Mouse (Mus musculus) limb, embryonic 14.5 days (tissue): ENCODE results near the gene Pccb. TPM values are rescaled to one million over a fixed set of nuclear protein-coding genes. Genes with fewer than 3 reads are reported as not detected.

Experiments
- ATAC-seq: fragments of 200-750 bp; cut with Nextera tagmentation; 2 replicates; pipeline ENCODE4 v1.8.0; 2017; ENCODE audit warnings: low read depth, moderate number of reproducible peaks, moderate TSS enrichment; ENCODE audit not compliant: low FRiP score
- DNase-seq: peaks from one replicate; pipeline ENCODE4 v3.0.0-alpha.2; 2015; ENCODE audit warnings: low spot score
- H3K27ac ChIP-seq: fragments of 300-500 bp; sonication (generic); replicated peaks from 2 replicates; pipeline ENCODE4 v1.5.1; 2014; ENCODE audit warnings: low read depth, mild to moderate bottlenecking, low read length, moderate library complexity, mixed read lengths
- H3K27me3 ChIP-seq: fragments of 300-500 bp; sonication (generic); 2 replicates; pipeline ENCODE4 v1.6.1; 2014; ENCODE audit warnings: low read length, mixed read lengths; ENCODE audit not compliant: control insufficient read depth, insufficient read depth
- H3K36me3 ChIP-seq: fragments of 300-500 bp; sonication (generic); 2 replicates; pipeline ENCODE4 v1.6.1; 2014; ENCODE audit warnings: mild to moderate bottlenecking, low read length, moderate library complexity, mixed read lengths; ENCODE audit not compliant: control insufficient read depth, insufficient read depth
- H3K4me1 ChIP-seq: fragments of 300-500 bp; sonication (generic); 2 replicates; pipeline ENCODE4 v1.6.1; 2014; ENCODE audit warnings: antibody characterized with exemption, low read length, mixed read lengths; ENCODE audit not compliant: control insufficient read depth, insufficient read depth
- H3K4me2 ChIP-seq: fragments of 300-500 bp; sonication (generic); replicated peaks from 2 replicates; pipeline ENCODE4 v1.6.1; 2014; ENCODE audit warnings: low read depth, mild to moderate bottlenecking, low read length, moderate library complexity; ENCODE audit not compliant: severe bottlenecking
- H3K4me3 ChIP-seq: fragments of 300-500 bp; sonication (generic); replicated peaks from 2 replicates; pipeline ENCODE4 v1.5.1; 2014; ENCODE audit warnings: low read length
- H3K9ac ChIP-seq: fragments of 300-500 bp; sonication (generic); 2 replicates; pipeline ENCODE4 v1.6.1; 2014; ENCODE audit warnings: mild to moderate bottlenecking, low read depth, low read length, moderate library complexity; ENCODE audit not compliant: severe bottlenecking
- H3K9me3 ChIP-seq: fragments of 300-500 bp; sonication (generic); 2 replicates; pipeline ENCODE4 v1.6.1; 2016; ENCODE audit warnings: low read length; ENCODE audit not compliant: control insufficient read depth
- POLR2A ChIP-seq: fragments of 200-500 bp; IDR thresholded peaks from 2 replicates; pipeline ENCODE4 v1.8.0; 2012; ENCODE audit warnings: inconsistent platforms, mild to moderate bottlenecking, moderate library complexity, borderline replicate concordance; ENCODE audit not compliant: insufficient read depth, insufficient read length; ENCODE audit errors: extremely low read depth
- WGBS: fragments of 180-500 bp; shearing (Covaris S2); extraction: QIAGEN DNeasy Blood & Tissue Kit; methylation state at CpG from one replicate; pipeline ENCODE4 v1.1.7; 2014; 5-methylcytosine and 5-hydroxymethylcytosine counted together
- polyA plus RNA-seq, 2 experiments: library from polyadenylated mRNA; depleted of rRNA in 1 of 2; stranded (reverse) in 1 of 2; unstranded in 1 of 2; fragments of >200 nt; fragmentation: Nextera tagmentation in 1 of 2; extraction: Ambion mirVana in 1 of 2; gene quantifications; 2 replicates each; pipeline versions ENCODE4 v1.2.1 to v1.2.3; 2012 to 2014

Pccb gene
- polyA plus RNA-seq, 2 experiments: 30.0 to 73.7 TPM

GRCm38 (mm10) chr9:101076095-101076875, 41.6 kb upstream of the Pccb start:
- ATAC-seq (no peak), DNase-seq (no peak)
- H3K4me2 ChIP-seq: peak overlapping the region; percentile 90
- TF ChIP-seq POLR2A: no peak
- H3K9me3 ChIP-seq: no peaks in the 10 kb centered on the region
- peak overlapping the region; percentile 99 for H3K9ac ChIP-seq
- H3K4me3 ChIP-seq: peak overlapping the region; percentile 97
- H3K27me3 ChIP-seq: no peaks in the 10 kb centered on the region
- peaks cover 33% of the 10 kb centered on the region for H3K4me1 ChIP-seq
- H3K36me3 ChIP-seq: no peaks in the 10 kb centered on the region; the same call in 1 of the 2 replicates
- 1% methylated on average over 18 of the region's 18 CpGs for WGBS
- no peak overlapping the region for H3K27ac ChIP-seq

GRCm38 (mm10) chr9:101075694-101076093, 41.0 kb upstream of the Pccb start:
- Histone ChIP-seq H3K9ac (peak overlapping the region; percentile 99), H3K4me2 (peak overlapping the region; percentile 90), H3K4me1 (peaks cover 31% of the 10 kb centered on the region), H3K9me3 (no peaks in the 10 kb centered on the region), H3K4me3 (peak overlapping the region; percentile 97), H3K27me3 (no peaks in the 10 kb centered on the region), H3K27ac (peak overlapping the region; percentile 100; the same call in 1 of the 2 replicates), H3K36me3 (no peaks in the 10 kb centered on the region; the same call in 1 of the 2 replicates)
- under 1% methylated on average over 8 of the region's 8 CpGs for WGBS
- no peak for TF ChIP-seq POLR2A
- ATAC-seq (no peak), DNase-seq (no peak)

- DNase-seq (no peak), ATAC-seq (no peak)
- whole genome bisulfite sequencing: 0% methylated on average over 25 of the region's 25 CpGs
- peaks cover 27% of the 10 kb centered on the region for H3K4me1 ChIP-seq
- H3K27ac ChIP-seq: peak overlapping the region; percentile 100
- TF ChIP-seq POLR2A: no peak
- H3K4me2 ChIP-seq: peak overlapping the region; percentile 90
- H3K9me3 ChIP-seq: no peaks in the 10 kb centered on the region
- H3K9ac ChIP-seq: peak overlapping the region; percentile 99
- H3K36me3 ChIP-seq: no peaks in the 10 kb centered on the region; the same call in 1 of the 2 replicates
- H3K27me3 ChIP-seq: no peaks in the 10 kb centered on the region
- peak overlapping the region; percentile 97 for H3K4me3 ChIP-seq
These were observed 40.4 kb upstream of the Pccb start for GRCm38 (mm10) chr9:101075091-101075581.

GRCm38 (mm10) chr9:101074332-101075021, 39.8 kb upstream of the Pccb start:
- peak overlapping the region; percentile 97 for H3K4me3 ChIP-seq
- peak overlapping the region; percentile 100 for H3K27ac ChIP-seq
- no peaks in the 10 kb centered on the region for H3K36me3 ChIP-seq
- H3K9ac ChIP-seq: peak overlapping the region; percentile 99
- H3K27me3 ChIP-seq: no peaks in the 10 kb centered on the region
- peak overlapping the region; percentile 90 for H3K4me2 ChIP-seq
- under 1% methylated on average over 47 of the region's 100 CpGs for WGBS
- DNase-seq (peak; percentile 69), ATAC-seq (peak; percentile 65)
- H3K4me1 ChIP-seq: peaks cover 22% of the 10 kb centered on the region
- H3K9me3 ChIP-seq: no peaks in the 10 kb centered on the region
- no peak for TF ChIP-seq POLR2A

GRCm38 (mm10) chr9:101073987-101074331, 39.3 kb upstream of the Pccb start, which contains the start of gene Msl2:
Gene Msl2, plus strand, starts transcription at chr9:101074101.
- 2% methylated on average over 10 of the region's 43 CpGs for WGBS
- Histone ChIP-seq H3K27ac (peak within 1 kb of the TSS; percentile 100), H3K27me3 (no peaks in the 10 kb centered on the region), H3K4me1 (peaks cover 18% of the 10 kb centered on the region), H3K4me2 (peak within 1 kb of the TSS; percentile 90), H3K36me3 (no peaks in the 10 kb centered on the region), H3K9me3 (no peaks in the 10 kb centered on the region), H3K4me3 (peak within 1 kb of the TSS; percentile 97), H3K9ac (peak within 1 kb of the TSS; percentile 99)
- no peak; the same call in 1 of the 2 replicates for ATAC-seq
- DNase-seq: no peak
- TF ChIP-seq POLR2A: peak; percentile 65; the same call in 1 of the 2 replicates
